Mouse (Mus musculus) cortical plate, adult 2 months (tissue): ENCODE data around the gene Uqcrq.

ENCODE experiments used
- CTCF ChIP-seq: fragments of 200-500 bp; IDR thresholded peaks from 2 replicates; pipeline ENCODE4 v1.5.1; 2011; ENCODE audit warnings: mild to moderate bottlenecking, control low read depth, low read length; ENCODE audit not compliant: insufficient read depth; ENCODE audit errors: extremely low read depth
- POLR2A ChIP-seq: fragments of 200-500 bp; IDR thresholded peaks from 2 replicates; pipeline ENCODE4 v1.6.1; 2011; ENCODE audit warnings: mild to moderate bottlenecking, low read length, control low read depth; ENCODE audit not compliant: insufficient read depth; ENCODE audit errors: extremely low read depth

- TF ChIP-seq CTCF (no peak), POLR2A (no peak)
These were observed 346 bp downstream of the Uqcrq start for GRCm38 (mm10) chr11:53430300-53430669.
